Mouse (Mus musculus) lung, adult 2 months (tissue): Measurements from ENCODE around the gene Spef2. TPM values are rescaled to one million over a fixed set of nuclear protein-coding genes. Genes with fewer than 3 reads are reported as not detected.

ENCODE experiments used
- DNase-seq: peaks from one replicate; pipeline ENCODE4 v3.0.0; 2022
- H3K4me1 ChIP-seq: fragments of 200-500 bp; 2 replicates; pipeline ENCODE4 v1.6.1; 2011; ENCODE audit warnings: low read length; ENCODE audit not compliant: control insufficient read depth, insufficient read depth
- H3K4me3 ChIP-seq: fragments of 200-500 bp; replicated peaks from 2 replicates; pipeline ENCODE3; 2011; ENCODE audit warnings: low read depth, mild to moderate bottlenecking, control low read depth, low read length; ENCODE audit errors: extremely low read depth
- CTCF ChIP-seq: fragments of 200-500 bp; IDR thresholded peaks from 2 replicates; pipeline ENCODE4 v1.5.1; 2011; ENCODE audit warnings: mild to moderate bottlenecking, low read length, control low read depth; ENCODE audit not compliant: insufficient read depth
- POLR2A ChIP-seq: fragments of 200-500 bp; IDR thresholded peaks from 2 replicates; pipeline ENCODE4 v1.6.1; 2011; ENCODE audit warnings: low read depth, mild to moderate bottlenecking, control low read depth, low read length, borderline replicate concordance; ENCODE audit errors: extremely low read depth
- WGBS: fragments of 180-500 bp; shearing (Covaris S2); methylation state at CpG from one replicate; pipeline ENCODE4 v1.1.7; 2018; 5-methylcytosine and 5-hydroxymethylcytosine counted together
- polyA plus RNA-seq: library from polyadenylated mRNA; depleted of rRNA; stranded (reverse); fragments of >200 nt; gene quantifications from 2 replicates; pipeline ENCODE4 v1.2.3, GENCODE M21; 2012

Gene Spef2
- polyA plus RNA-seq, 1 experiment, result 0.83 TPM

- 72% methylated on average over 12 of the region's 12 CpGs for WGBS
- no peak for DNase-seq
- H3K4me3 ChIP-seq, result no peak overlapping the region
Observed at GRCm38 (mm10) chr15:9599382-9600087, 149.1 kb downstream of the Spef2 start.

GRCm38 (mm10) chr15:9596298-9597060 lies 152.2 kb downstream of the Spef2 start:
- no peak overlapping the region for H3K4me3 ChIP-seq
- TF ChIP-seq POLR2A (no peak), CTCF (no peak)
- WGBS, result 72% methylated on average over 6 of the region's 6 CpGs
- no peaks in the 10 kb centered on the region for H3K4me1 ChIP-seq
- no peak for DNase-seq

More at GRCm38 (mm10) chr15:9599382-9600087, 149.1 kb downstream of the Spef2 start:
- no peaks in the 10 kb centered on the region for H3K4me1 ChIP-seq
- TF ChIP-seq POLR2A, result no peak
- no peak for TF ChIP-seq CTCF

GRCm38 (mm10) chr15:9589939-9590338 lies 158.7 kb downstream of the Spef2 start:
- no peak for DNase-seq
- Histone ChIP-seq H3K4me1 (no peaks in the 10 kb centered on the region), H3K4me3 (no peak overlapping the region)
- no peak for TF ChIP-seq POLR2A
- TF ChIP-seq CTCF, result no peak
- WGBS, result 87% methylated on average over 4 of the region's 4 CpGs

DNA sequence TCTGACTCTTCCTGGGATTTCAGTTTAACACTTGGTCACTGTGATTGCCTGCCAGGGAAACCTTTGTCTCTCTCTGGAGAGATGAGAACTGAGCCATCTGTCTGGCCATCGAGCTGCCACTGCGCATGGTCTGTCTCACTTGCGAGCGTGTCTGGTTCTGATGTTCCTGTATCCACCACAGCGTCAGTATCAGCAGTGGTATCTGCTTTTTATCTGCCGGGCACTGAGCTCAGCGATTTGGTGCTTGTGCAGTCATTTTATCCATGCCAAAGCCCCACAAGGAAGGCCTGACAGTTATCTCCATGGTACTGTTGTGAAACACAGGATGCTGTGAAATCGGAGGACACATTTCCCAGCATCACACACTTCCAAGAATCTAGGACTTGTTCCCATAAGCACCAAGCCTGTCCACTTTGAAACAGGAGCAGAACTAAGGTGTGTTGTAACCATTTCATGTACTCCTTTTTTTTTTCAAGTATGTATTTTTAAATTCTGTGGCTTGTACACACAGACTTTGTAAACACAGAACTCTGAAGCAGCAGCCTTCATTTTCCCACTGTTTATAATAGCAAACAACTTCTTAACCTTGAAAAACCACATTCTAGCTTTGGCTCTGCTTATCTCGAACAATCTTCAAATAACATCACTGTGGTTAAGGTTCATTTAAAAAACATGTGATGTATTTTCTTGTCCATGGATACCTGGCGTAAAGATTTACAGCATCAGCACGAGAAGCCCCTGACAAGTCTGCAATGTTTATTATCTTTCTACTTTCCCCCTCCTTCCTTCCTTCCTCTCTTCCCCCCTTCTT lies 168.0 kb downstream of the Spef2 start:
- 50% methylated on average over 11 of the region's 11 CpGs for WGBS

GRCm38 (mm10) chr15:9577303-9577702 lies 171.4 kb downstream of the Spef2 start:
- no peaks in the 10 kb centered on the region for H3K4me1 ChIP-seq
- no peak overlapping the region for H3K4me3 ChIP-seq
- TF ChIP-seq POLR2A (no peak), CTCF (no peak)
- no peak for DNase-seq
- 72% methylated on average over 4 of the region's 4 CpGs for WGBS

More for the DNA sequence above, 168.0 kb downstream of the Spef2 start:
- H3K4me1 ChIP-seq, result no peaks in the 10 kb centered on the region
- DNase-seq, result no peak
- no peak for TF ChIP-seq CTCF
- TF ChIP-seq POLR2A, result no peak
- H3K4me3 ChIP-seq, result no peak overlapping the region

DNA sequence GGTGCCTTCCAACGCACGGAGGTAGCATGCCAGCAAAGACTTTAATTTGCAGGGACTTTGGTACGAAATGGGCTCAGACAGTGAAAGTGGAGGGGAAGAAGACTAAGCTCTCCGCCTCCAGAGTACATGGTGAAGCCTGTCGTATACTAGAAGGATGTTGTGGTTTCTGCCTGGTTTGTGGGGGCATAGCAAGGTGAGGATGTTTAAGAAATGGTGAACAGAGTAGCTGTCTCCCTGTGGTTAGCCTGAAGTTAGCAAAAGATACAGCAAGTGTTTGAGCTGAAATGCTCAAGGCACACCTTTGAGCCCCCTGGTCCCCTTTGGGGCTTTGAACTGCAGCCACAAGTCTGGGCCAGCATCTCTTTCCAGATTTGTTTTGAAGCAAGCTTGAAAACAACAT lies 173.9 kb downstream of the Spef2 start:
- no peak overlapping the region for H3K4me3 ChIP-seq
- 72% methylated on average over 5 of the region's 5 CpGs for WGBS
- TF ChIP-seq CTCF (no peak), POLR2A (no peak)

GRCm38 (mm10) chr15:9573361-9573760 lies 175.3 kb downstream of the Spef2 start:
- no peak for TF ChIP-seq POLR2A
- no peak for TF ChIP-seq CTCF
- 63% methylated on average over 4 of the region's 4 CpGs for WGBS
- no peak for DNase-seq
- Histone ChIP-seq H3K4me3 (no peak overlapping the region), H3K4me1 (no peaks in the 10 kb centered on the region)

More for the DNA sequence above, 173.9 kb downstream of the Spef2 start:
- DNase-seq, result no peak
- no peaks in the 10 kb centered on the region for H3K4me1 ChIP-seq

DNA sequence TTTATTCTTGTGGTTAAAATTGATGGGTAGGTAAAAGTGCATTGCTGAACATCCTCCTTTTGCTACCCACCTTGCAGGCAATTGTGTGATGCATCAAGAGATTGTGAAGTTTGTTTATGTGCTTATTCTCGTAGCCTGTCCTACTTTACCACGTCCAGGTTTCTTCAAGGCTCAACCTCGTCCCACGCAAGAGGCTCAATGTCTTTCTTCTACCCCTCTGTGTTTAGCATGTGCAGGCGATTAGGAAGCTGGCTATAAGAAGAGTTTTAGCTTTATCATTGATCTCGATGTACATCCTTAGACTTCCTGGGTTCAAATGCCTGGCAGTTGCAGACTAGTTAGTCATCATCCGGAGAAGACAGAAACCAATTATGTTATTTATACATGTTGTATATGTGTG lies 176.0 kb downstream of the Spef2 start:
- Histone ChIP-seq H3K4me1 (no peaks in the 10 kb centered on the region), H3K4me3 (no peak overlapping the region)
- 79% methylated on average over 7 of the region's 7 CpGs for WGBS
- TF ChIP-seq CTCF (no peak), POLR2A (no peak)
- DNase-seq, result no peak

GRCm38 (mm10) chr15:9571896-9572295 lies 176.8 kb downstream of the Spef2 start:
- H3K4me3 ChIP-seq, result no peak overlapping the region
- no peak for DNase-seq
- 67% methylated on average over 2 of the region's 2 CpGs for WGBS
- H3K4me1 ChIP-seq, result no peaks in the 10 kb centered on the region
- TF ChIP-seq CTCF (no peak), POLR2A (no peak)

GRCm38 (mm10) chr15:9567316-9567715 lies 181.4 kb downstream of the Spef2 start:
- 73% methylated on average over 4 of the region's 4 CpGs for WGBS
- no peak for TF ChIP-seq POLR2A
- TF ChIP-seq CTCF, result no peak

More at GRCm38 (mm10) chr15:9567316-9567715, 181.4 kb downstream of the Spef2 start:
- no peak overlapping the region for H3K4me3 ChIP-seq
- DNase-seq, result no peak
- no peaks in the 10 kb centered on the region for H3K4me1 ChIP-seq
